Mouse (Mus musculus): ENCODE measurements around the gene Hspe1. TPM values are rescaled to one million over a fixed set of nuclear protein-coding genes. Genes with fewer than 3 reads are reported as not detected.
A peak's percentile ranks its signal among the peaks of the same experiment; 100 is the strongest.

The Hspe1 gene
- total RNA-seq (2014; rRNA removed) (194 and 259 TPM in 2 replicates), polyA plus RNA-seq (2012; rRNA removed) (29.5 and 41.5 TPM in 2 replicates)

DNA sequence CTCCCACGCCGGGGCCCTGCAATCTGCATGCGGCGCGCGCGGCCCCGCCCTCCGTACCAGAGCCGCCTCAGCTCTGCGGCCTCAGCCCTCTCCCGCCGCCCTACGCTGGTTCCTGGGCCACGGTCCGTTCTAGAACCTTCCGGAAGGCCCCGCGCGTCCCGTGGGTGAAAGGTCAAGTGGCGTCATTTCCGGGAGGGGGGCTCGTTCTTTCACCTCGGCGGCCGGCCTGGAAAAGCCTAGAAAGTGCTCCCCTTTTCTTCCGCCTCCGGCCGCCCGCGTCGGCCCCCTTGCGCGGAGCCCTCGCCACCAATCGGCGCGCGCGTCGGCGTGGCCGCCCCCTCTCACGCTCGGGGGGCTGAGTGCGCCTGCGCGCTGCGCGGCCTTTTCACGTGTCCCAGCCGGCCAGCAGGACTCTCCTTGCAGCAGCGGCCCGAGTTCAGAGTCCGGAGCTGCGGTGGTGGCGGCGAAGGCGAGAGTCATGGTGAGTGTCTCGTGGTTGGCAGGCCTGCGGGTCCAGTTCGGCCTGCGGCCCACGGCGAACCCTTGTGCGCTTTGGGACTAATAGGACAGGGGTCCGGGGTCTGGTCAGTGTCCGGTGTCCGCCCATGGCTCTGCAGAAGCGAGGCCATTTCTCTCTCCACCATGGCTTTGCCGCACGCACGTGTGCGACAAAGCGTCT, at the start of gene Hspe1, which contains the start of gene Hspd1:
Gene Hspe1, plus strand, starts transcription at position 201 of the 679 bp plus-strand sequence.
Gene Hspd1, minus strand, starts transcription at position 312 of the 679 bp plus-strand sequence.
- peaks cover 41% of the 10 kb centered on the region for H3K36me3 ChIP-seq (ENCODE audit: control insufficient read depth, insufficient read depth, low read length)
- H3K27me3 ChIP-seq (ENCODE audit: control insufficient read depth, insufficient read depth, low read length) = no peaks in the 10 kb centered on the region
- H3K79me2 ChIP-seq (ENCODE audit: control insufficient read depth, insufficient read depth, low read length) = peaks cover 19% of the 10 kb centered on the region; the same call in 1 of the 2 replicates
- peak within 1 kb of the TSS; percentile 100 for H3K9ac ChIP-seq (ENCODE audit: low read depth, low read length)
- peaks cover 18% of the 10 kb centered on the region for H3K4me1 ChIP-seq (ENCODE audit: control insufficient read depth, insufficient read depth, low read length)
- peak within 1 kb of the TSS; percentile 99 for H3K4me3 ChIP-seq (ENCODE audit: insufficient read depth, low read depth, low read length)
- DNase-seq (ENCODE audit: extremely low read depth, low read depth, low spot score) = peak; percentile 82
- no peak for TF ChIP-seq CTCF (IDR thresholded peaks at IDR 0.05; ENCODE audit: low read depth, low read length)
- peak; percentile 96 for TF ChIP-seq POLR2A (IDR thresholded peaks at IDR 0.05; ENCODE audit: extremely low read depth, insufficient read depth, low read length)
- peak within 1 kb of the TSS; percentile 100 for H3K27ac ChIP-seq (replicated peaks; ENCODE audit: insufficient read depth, low read depth, low read length)
- WGBS = 1% methylated on average over 75 of the region's 76 CpGs

DNA sequence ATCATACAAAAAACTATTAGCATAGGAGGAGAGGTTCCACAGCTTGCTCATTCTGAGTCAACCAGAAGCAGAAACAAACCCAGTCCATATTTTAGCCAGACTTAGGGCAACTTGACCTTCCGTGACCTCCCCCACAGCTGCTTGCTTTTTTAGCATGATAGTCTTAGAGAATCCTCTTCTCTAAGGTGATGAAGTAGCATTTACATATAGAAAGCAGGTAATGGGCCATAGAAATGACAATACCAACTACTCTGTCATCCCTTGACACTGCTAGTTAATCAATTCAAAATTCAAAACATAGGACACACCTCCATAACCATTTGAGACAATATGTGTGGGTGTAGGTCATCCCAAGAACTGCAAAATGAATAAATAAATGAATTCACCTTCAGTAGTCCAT, 48.0 kb upstream of the Hspe1 start:
- 94% methylated on average over 1 of the region's 1 CpGs for WGBS

DNA sequence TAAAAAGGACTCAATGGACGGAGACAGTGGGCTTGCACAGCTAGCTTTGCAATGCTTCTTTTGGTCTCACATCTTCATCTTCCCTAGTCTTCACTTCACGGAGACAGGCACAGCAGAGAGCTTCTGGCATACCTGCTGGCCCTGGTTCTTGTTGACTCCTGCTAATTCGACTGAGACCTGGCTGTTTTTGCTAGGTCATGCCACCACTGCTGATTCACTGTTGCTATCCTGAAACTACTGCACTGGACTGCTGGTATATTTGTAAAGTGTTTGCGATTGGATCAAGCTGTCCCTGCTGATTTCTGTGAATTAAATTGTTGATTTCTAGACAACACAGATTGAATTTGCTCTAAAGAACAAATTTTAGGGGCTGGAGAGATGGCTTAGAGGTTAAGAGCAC, 46.2 kb upstream of the Hspe1 start:
- Histone ChIP-seq H3K27ac (replicated peaks; ENCODE audit: insufficient read depth, low read depth, low read length) (no peak overlapping the region), H3K36me3 (ENCODE audit: control insufficient read depth, insufficient read depth, low read length) (no peaks in the 10 kb centered on the region), H3K27me3 (ENCODE audit: control insufficient read depth, insufficient read depth, low read length) (no peaks in the 10 kb centered on the region), H3K4me3 (ENCODE audit: insufficient read depth, low read depth, low read length) (no peak overlapping the region), H3K9ac (ENCODE audit: low read depth, low read length) (no peak overlapping the region), H3K79me2 (ENCODE audit: control insufficient read depth, insufficient read depth, low read length) (no peaks in the 10 kb centered on the region), H3K4me1 (ENCODE audit: control insufficient read depth, insufficient read depth, low read length) (no peaks in the 10 kb centered on the region)
- DNase-seq (ENCODE audit: extremely low read depth, low read depth, low spot score) = no peak
- TF ChIP-seq CTCF (IDR thresholded peaks at IDR 0.05; ENCODE audit: low read depth, low read length) (no peak), POLR2A (IDR thresholded peaks at IDR 0.05; ENCODE audit: extremely low read depth, insufficient read depth, low read length) (no peak)
- WGBS = 93% methylated on average over 4 of the region's 4 CpGs

More for the DNA sequence above, 48.0 kb upstream of the Hspe1 start:
- DNase-seq (ENCODE audit: extremely low read depth, low read depth, low spot score) = no peak
- Histone ChIP-seq H3K4me3 (ENCODE audit: insufficient read depth, low read depth, low read length) (no peak overlapping the region), H3K79me2 (ENCODE audit: control insufficient read depth, insufficient read depth, low read length) (no peaks in the 10 kb centered on the region), H3K36me3 (ENCODE audit: control insufficient read depth, insufficient read depth, low read length) (no peaks in the 10 kb centered on the region), H3K4me1 (ENCODE audit: control insufficient read depth, insufficient read depth, low read length) (no peaks in the 10 kb centered on the region), H3K27ac (replicated peaks; ENCODE audit: insufficient read depth, low read depth, low read length) (no peak overlapping the region), H3K9ac (ENCODE audit: low read depth, low read length) (no peak overlapping the region), H3K27me3 (ENCODE audit: control insufficient read depth, insufficient read depth, low read length) (no peaks in the 10 kb centered on the region)
- TF ChIP-seq POLR2A (IDR thresholded peaks at IDR 0.05; ENCODE audit: extremely low read depth, insufficient read depth, low read length) (no peak), CTCF (IDR thresholded peaks at IDR 0.05; ENCODE audit: low read depth, low read length) (no peak)

DNA sequence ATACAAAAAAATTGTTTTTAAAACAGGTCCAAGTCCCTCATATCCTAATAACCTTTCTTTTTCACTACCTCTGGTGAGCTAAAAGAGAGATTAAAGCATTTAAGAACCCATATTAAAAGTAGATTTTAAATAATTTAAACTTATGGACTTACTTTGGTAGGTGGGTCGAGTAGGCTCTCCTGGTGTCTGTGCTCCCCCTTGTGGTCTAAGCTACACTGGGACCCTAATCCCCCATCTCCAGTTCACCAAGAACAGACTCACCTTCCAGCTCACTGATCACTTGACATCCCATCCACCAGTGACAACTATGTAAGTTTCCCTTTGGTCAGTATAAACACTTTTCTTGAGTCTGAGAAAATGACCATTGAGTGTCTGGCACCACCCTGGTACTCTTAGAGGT, 45.7 kb upstream of the Hspe1 start:
- Histone ChIP-seq H3K9ac (ENCODE audit: low read depth, low read length) (no peak overlapping the region), H3K4me3 (ENCODE audit: insufficient read depth, low read depth, low read length) (no peak overlapping the region), H3K36me3 (ENCODE audit: control insufficient read depth, insufficient read depth, low read length) (no peaks in the 10 kb centered on the region), H3K79me2 (ENCODE audit: control insufficient read depth, insufficient read depth, low read length) (no peaks in the 10 kb centered on the region), H3K27ac (replicated peaks; ENCODE audit: insufficient read depth, low read depth, low read length) (no peak overlapping the region), H3K4me1 (ENCODE audit: control insufficient read depth, insufficient read depth, low read length) (no peaks in the 10 kb centered on the region), H3K27me3 (ENCODE audit: control insufficient read depth, insufficient read depth, low read length) (no peaks in the 10 kb centered on the region)
- DNase-seq (ENCODE audit: extremely low read depth, low read depth, low spot score) = no peak
- WGBS = 79% methylated on average over 1 of the region's 1 CpGs
- TF ChIP-seq CTCF (IDR thresholded peaks at IDR 0.05; ENCODE audit: low read depth, low read length) (no peak; the same call in 1 of the 2 replicates), POLR2A (IDR thresholded peaks at IDR 0.05; ENCODE audit: extremely low read depth, insufficient read depth, low read length) (no peak)

DNA sequence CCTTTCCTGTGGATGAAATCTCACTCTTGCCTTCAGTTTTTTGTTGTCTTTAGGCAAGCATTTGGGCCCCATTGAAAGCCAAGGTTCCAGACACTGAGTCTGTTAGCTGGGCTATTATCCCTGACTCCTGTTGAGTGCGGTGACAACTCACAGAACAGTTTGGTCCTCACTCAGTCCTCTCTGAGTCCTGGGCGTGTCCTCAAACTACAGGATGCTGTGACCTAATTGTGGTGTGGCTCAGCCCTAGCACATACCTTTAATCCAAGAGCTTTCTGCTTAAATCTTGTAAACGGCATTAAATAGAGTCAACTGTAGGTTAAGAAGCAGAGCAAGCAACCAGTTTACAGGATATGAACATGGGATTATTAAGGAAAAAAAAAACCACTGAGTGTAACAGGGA, 44.8 kb upstream of the Hspe1 start:
- H3K79me2 ChIP-seq (ENCODE audit: control insufficient read depth, insufficient read depth, low read length) = no peaks in the 10 kb centered on the region
- H3K27me3 ChIP-seq (ENCODE audit: control insufficient read depth, insufficient read depth, low read length) = no peaks in the 10 kb centered on the region
- WGBS = 95% methylated on average over 3 of the region's 3 CpGs
- no peak overlapping the region for H3K9ac ChIP-seq (ENCODE audit: low read depth, low read length)
- H3K27ac ChIP-seq (replicated peaks; ENCODE audit: insufficient read depth, low read depth, low read length) = no peak overlapping the region
- no peaks in the 10 kb centered on the region for H3K36me3 ChIP-seq (ENCODE audit: control insufficient read depth, insufficient read depth, low read length)
- H3K4me3 ChIP-seq (ENCODE audit: insufficient read depth, low read depth, low read length) = no peak overlapping the region
- DNase-seq (ENCODE audit: extremely low read depth, low read depth, low spot score) = no peak
- TF ChIP-seq POLR2A (IDR thresholded peaks at IDR 0.05; ENCODE audit: extremely low read depth, insufficient read depth, low read length) (no peak), CTCF (IDR thresholded peaks at IDR 0.05; ENCODE audit: low read depth, low read length) (no peak)
- no peaks in the 10 kb centered on the region for H3K4me1 ChIP-seq (ENCODE audit: control insufficient read depth, insufficient read depth, low read length)

All from liver, adult 2 months (tissue).